Mouse (Mus musculus) forebrain, postnatal 0 days (tissue): Measurements from ENCODE around the gene Lrrc25. TPM values are rescaled to one million over a fixed set of nuclear protein-coding genes. Genes with fewer than 3 reads are reported as not detected.

Experiments
- ATAC-seq: fragments of 200-750 bp; cut with Nextera tagmentation; 2 replicates; pipeline ENCODE4 v1.8.0; 2017; ENCODE audit warnings: mild to moderate bottlenecking, moderate library complexity
- DNase-seq: peaks from one replicate; pipeline ENCODE4 v3.0.0-alpha.2; 2015
- H3K27ac ChIP-seq: fragments of 300-500 bp; sonication (generic); 2 replicates; pipeline ENCODE4 v1.5.1; 2014; ENCODE audit warnings: low read depth, mild to moderate bottlenecking, antibody characterized with exemption, low read length, moderate library complexity, mixed read lengths
- H3K27me3 ChIP-seq: fragments of 300-500 bp; sonication (generic); 2 replicates; pipeline ENCODE4 v1.6.1; 2014; ENCODE audit warnings: mild to moderate bottlenecking, low read length, mixed read lengths; ENCODE audit not compliant: insufficient read depth
- H3K36me3 ChIP-seq: fragments of 300-500 bp; sonication (generic); 2 replicates; pipeline ENCODE4 v1.6.1; 2014; ENCODE audit warnings: mild to moderate bottlenecking, moderate library complexity; ENCODE audit not compliant: insufficient read depth
- H3K4me1 ChIP-seq: fragments of 300-500 bp; sonication (generic); 2 replicates; pipeline ENCODE4 v1.6.1; 2014; ENCODE audit warnings: antibody characterized with exemption; ENCODE audit not compliant: insufficient read depth
- H3K4me2 ChIP-seq: fragments of 300-500 bp; sonication (generic); 2 replicates; pipeline ENCODE4 v1.6.1; 2014; ENCODE audit warnings: low read depth, mild to moderate bottlenecking, moderate library complexity
- H3K4me3 ChIP-seq: fragments of 300-500 bp; sonication (generic); 2 replicates; pipeline ENCODE4 v1.5.1; 2014; ENCODE audit warnings: low read depth, low read length, mixed read lengths
- H3K9ac ChIP-seq: fragments of 300-500 bp; sonication (generic); 2 replicates; pipeline ENCODE4 v1.6.1; 2014; ENCODE audit warnings: mild to moderate bottlenecking
- H3K9me3 ChIP-seq: fragments of 300-500 bp; sonication (generic); 2 replicates; pipeline ENCODE4 v1.6.1; 2016; ENCODE audit warnings: low read length
- CTCF ChIP-seq: sonication (generic); IDR thresholded peaks from 2 replicates; pipeline ENCODE4 v1.5.1; 2016; ENCODE audit warnings: antibody characterized with exemption, control low read depth, low read depth
- WGBS: fragments of 180-500 bp; shearing (Covaris S2); extraction: QIAGEN DNeasy Blood & Tissue Kit; methylation state at CpG from one replicate; pipeline ENCODE4 v1.1.7; 2014; 5-methylcytosine and 5-hydroxymethylcytosine counted together
- polyA plus RNA-seq: library from polyadenylated mRNA; unstranded; fragments of >200 nt; fragmentation: Nextera tagmentation; extraction: Ambion mirVana; gene quantifications from 2 replicates; pipeline ENCODE4 v1.2.1, GENCODE M21; 2015
- total RNA-seq: library from RNA; depleted of rRNA; stranded (reverse); fragments of >200 nt; gene quantifications from 2 replicates; pipeline ENCODE4 v1.2.3, GENCODE M21; 2014

Lrrc25 gene
- total and polyA plus RNA-seq, 2 experiments from 2014 or later: 1.2 to 2.8 TPM

- no peak for TF ChIP-seq CTCF
- no peak overlapping the region for H3K27ac ChIP-seq
- H3K27me3 ChIP-seq: no peaks in the 10 kb centered on the region; the same call in 1 of the 2 replicates
- H3K9ac ChIP-seq: no peak overlapping the region
- H3K4me3 ChIP-seq: no peak overlapping the region
- 71% methylated on average over 6 of the region's 6 CpGs for WGBS
- H3K36me3 ChIP-seq: no peaks in the 10 kb centered on the region
- ATAC-seq (no peak), DNase-seq (no peak)
- no peak overlapping the region for H3K4me2 ChIP-seq
- no peaks in the 10 kb centered on the region for H3K9me3 ChIP-seq
- no peaks in the 10 kb centered on the region for H3K4me1 ChIP-seq
Observed at GRCm38 (mm10) chr8:70635527-70635926, 19.6 kb downstream of the Lrrc25 start.

- H3K4me1 ChIP-seq: no peaks in the 10 kb centered on the region
- no peaks in the 10 kb centered on the region for H3K36me3 ChIP-seq
- H3K9ac ChIP-seq: no peak overlapping the region
- ATAC-seq (no peak), DNase-seq (no peak)
- no peaks in the 10 kb centered on the region for H3K27me3 ChIP-seq
- WGBS: 61% methylated on average over 8 of the region's 8 CpGs
- no peak for TF ChIP-seq CTCF
- no peak overlapping the region for H3K4me2 ChIP-seq
- no peak overlapping the region for H3K4me3 ChIP-seq
- no peak overlapping the region for H3K27ac ChIP-seq
- no peaks in the 10 kb centered on the region for H3K9me3 ChIP-seq
Observed at GRCm38 (mm10) chr8:70636838-70637237, 20.9 kb downstream of the Lrrc25 start.

GRCm38 (mm10) chr8:70638752-70639151 lies 22.8 kb downstream of the Lrrc25 start:
- TF ChIP-seq CTCF: no peak
- 72% methylated on average over 9 of the region's 9 CpGs for WGBS
- H3K27ac ChIP-seq: no peak overlapping the region
- DNase-seq (no peak), ATAC-seq (no peak)
- H3K9me3 ChIP-seq: no peaks in the 10 kb centered on the region
- no peak overlapping the region for H3K4me3 ChIP-seq
- H3K4me2 ChIP-seq: no peak overlapping the region
- H3K9ac ChIP-seq: no peak overlapping the region
- no peaks in the 10 kb centered on the region for H3K27me3 ChIP-seq
- no peaks in the 10 kb centered on the region for H3K4me1 ChIP-seq
- no peaks in the 10 kb centered on the region for H3K36me3 ChIP-seq

GRCm38 (mm10) chr8:70643019-70643418 lies 27.1 kb downstream of the Lrrc25 start:
- no peaks in the 10 kb centered on the region for H3K36me3 ChIP-seq
- no peak for TF ChIP-seq CTCF
- no peaks in the 10 kb centered on the region for H3K4me1 ChIP-seq
- H3K9ac ChIP-seq: no peak overlapping the region
- no peak overlapping the region for H3K27ac ChIP-seq
- no peak overlapping the region for H3K4me3 ChIP-seq
- ATAC-seq (no peak), DNase-seq (no peak)
- 74% methylated on average over 3 of the region's 3 CpGs for WGBS
- no peak overlapping the region for H3K4me2 ChIP-seq
- no peaks in the 10 kb centered on the region for H3K27me3 ChIP-seq
- no peaks in the 10 kb centered on the region for H3K9me3 ChIP-seq

GRCm38 (mm10) chr8:70644065-70644464 lies 28.1 kb downstream of the Lrrc25 start:
- Histone ChIP-seq H3K4me2 (no peak overlapping the region), H3K27ac (no peak overlapping the region), H3K9me3 (no peaks in the 10 kb centered on the region), H3K4me1 (no peaks in the 10 kb centered on the region), H3K27me3 (no peaks in the 10 kb centered on the region), H3K9ac (no peak overlapping the region), H3K36me3 (no peaks in the 10 kb centered on the region), H3K4me3 (no peak overlapping the region)
- WGBS: 92% methylated on average over 2 of the region's 2 CpGs
- TF ChIP-seq CTCF: peak; percentile 29
- no peak for ATAC-seq
- no peak for DNase-seq

- no peak overlapping the region for H3K9ac ChIP-seq
- no peak overlapping the region for H3K27ac ChIP-seq
- no peaks in the 10 kb centered on the region for H3K9me3 ChIP-seq
- H3K4me1 ChIP-seq: peaks cover 3% of the 10 kb centered on the region; the same call in 1 of the 2 replicates
- 64% methylated on average over 17 of the region's 17 CpGs for WGBS
- peaks cover 5% of the 10 kb centered on the region for H3K36me3 ChIP-seq
- no peak for ATAC-seq
- H3K4me3 ChIP-seq: no peak overlapping the region
- no peaks in the 10 kb centered on the region for H3K27me3 ChIP-seq
- no peak for DNase-seq
- TF ChIP-seq CTCF: no peak
- H3K4me2 ChIP-seq: no peak overlapping the region
Observed at GRCm38 (mm10) chr8:70645501-70646224, 29.7 kb downstream of the Lrrc25 start.

- H3K36me3 ChIP-seq: peaks cover 12% of the 10 kb centered on the region
- whole genome bisulfite sequencing: 76% methylated on average over 6 of the region's 6 CpGs
- H3K4me2 ChIP-seq: no peak overlapping the region
- H3K4me1 ChIP-seq: peaks cover 3% of the 10 kb centered on the region; the same call in 1 of the 2 replicates
- H3K4me3 ChIP-seq: no peak overlapping the region
- H3K9me3 ChIP-seq: no peaks in the 10 kb centered on the region
- no peak overlapping the region for H3K27ac ChIP-seq
- H3K9ac ChIP-seq: no peak overlapping the region
- ATAC-seq (no peak), DNase-seq (no peak)
- no peak for TF ChIP-seq CTCF
- no peaks in the 10 kb centered on the region for H3K27me3 ChIP-seq
Observed at GRCm38 (mm10) chr8:70646369-70646768, 30.4 kb downstream of the Lrrc25 start.
